Mouse (Mus musculus) forebrain, embryonic 13.5 days (tissue): ENCODE data around the gene Xlr3b. TPM values are rescaled to one million over a fixed set of nuclear protein-coding genes. Genes with fewer than 3 reads are reported as not detected.
"Not testable (repeated sequence)": the region's sequence is repeated elsewhere in the genome, so short reads cannot be mapped to it uniquely, and the experiment has no call there.

Experiments
- ATAC-seq: fragments of 200-750 bp; cut with Nextera tagmentation; 2 replicates; pipeline ENCODE4 v1.8.0; 2017
- H3K27ac ChIP-seq: fragments of 300-500 bp; sonication (generic); 2 replicates; pipeline ENCODE4 v1.5.1; 2015; ENCODE audit warnings: inconsistent platforms, mild to moderate bottlenecking, moderate library complexity
- H3K27me3 ChIP-seq: fragments of 300-500 bp; sonication (generic); 2 replicates; pipeline ENCODE4 v1.6.1; 2015; ENCODE audit warnings: mild to moderate bottlenecking, inconsistent platforms
- H3K36me3 ChIP-seq: fragments of 300-500 bp; sonication (generic); 2 replicates; pipeline ENCODE4 v1.6.1; 2015; ENCODE audit warnings: mild to moderate bottlenecking, inconsistent platforms; ENCODE audit not compliant: poor library complexity, severe bottlenecking
- H3K4me1 ChIP-seq: fragments of 300-500 bp; sonication (generic); 2 replicates; pipeline ENCODE4 v1.6.1; 2015; ENCODE audit warnings: inconsistent platforms
- H3K4me2 ChIP-seq: fragments of 300-500 bp; sonication (generic); 2 replicates; pipeline ENCODE4 v1.6.1; 2015; ENCODE audit warnings: inconsistent platforms, mild to moderate bottlenecking, moderate library complexity
- H3K4me3 ChIP-seq: fragments of 300-500 bp; sonication (generic); 2 replicates; pipeline ENCODE4 v1.5.1; 2015; ENCODE audit warnings: mild to moderate bottlenecking, inconsistent platforms
- H3K9ac ChIP-seq: fragments of 300-500 bp; sonication (generic); 2 replicates; pipeline ENCODE4 v1.6.1; 2015; ENCODE audit warnings: mild to moderate bottlenecking, inconsistent platforms
- H3K9me3 ChIP-seq: fragments of 300-500 bp; sonication (generic); replicated peaks from 2 replicates; pipeline ENCODE4 v1.6.1; 2016; ENCODE audit warnings: inconsistent platforms
- WGBS: fragments of 180-500 bp; shearing (Covaris S2); methylation state at CpG from one replicate; pipeline ENCODE4 v1.1.7; 2015; 5-methylcytosine and 5-hydroxymethylcytosine counted together
- polyA plus RNA-seq: library from polyadenylated mRNA; unstranded; fragments of >200 nt; fragmentation: Nextera tagmentation; extraction: Ambion mirVana; gene quantifications from 2 replicates; pipeline ENCODE4 v1.2.1, GENCODE M21; 2015

Gene Xlr3b
- polyA plus RNA-seq, result 12.1 and 12.3 TPM in 2 replicates

GRCm38 (mm10) chrX:73191934-73192333, at the start of gene Xlr3b:
Gene Xlr3b (plus strand): TSS chrX:73192207.
- not testable (repeated sequence) for H3K4me3 ChIP-seq, H3K36me3 ChIP-seq, H3K4me2 ChIP-seq, H3K9ac ChIP-seq, H3K9me3 ChIP-seq, H3K27ac ChIP-seq, H3K4me1 ChIP-seq, H3K27me3 ChIP-seq
- peak; percentile 48 for ATAC-seq
- WGBS, result 80% methylated on average over 12 of the region's 12 CpGs

- H3K9ac ChIP-seq, H3K27ac ChIP-seq, H3K36me3 ChIP-seq, H3K4me3 ChIP-seq, H3K9me3 ChIP-seq, H3K4me1 ChIP-seq, H3K27me3 ChIP-seq, H3K4me2 ChIP-seq: not testable (repeated sequence)
- no CpG with 5 or more reads among the region's 7 CpGs for WGBS
- ATAC-seq, result peak; percentile 66
These were observed 48.8 kb upstream of the Xlr3b start for GRCm38 (mm10) chrX:73143218-73143618.

- H3K27ac ChIP-seq, H3K9me3 ChIP-seq, H3K4me3 ChIP-seq, ATAC-seq, H3K4me2 ChIP-seq, H3K36me3 ChIP-seq, H3K9ac ChIP-seq, H3K4me1 ChIP-seq, H3K27me3 ChIP-seq: not testable (repeated sequence)
- WGBS, result no CpG with 5 or more reads among the region's 20 CpGs
These were observed 43.5 kb upstream of the Xlr3b start, which contains the start of gene Xlr5b for GRCm38 (mm10) chrX:73148496-73148895. Gene Xlr5b (plus strand): TSS chrX:73148796.

- H3K27me3 ChIP-seq, H3K27ac ChIP-seq, ATAC-seq, H3K9me3 ChIP-seq, H3K4me2 ChIP-seq, H3K9ac ChIP-seq, H3K36me3 ChIP-seq, H3K4me1 ChIP-seq, H3K4me3 ChIP-seq: not testable (repeated sequence)
- no CpG with 5 or more reads among the region's 7 CpGs for WGBS
These were observed 42.7 kb upstream of the Xlr3b start, which contains the start of gene DXBay18 for GRCm38 (mm10) chrX:73149350-73149749. Gene DXBay18 (minus strand): TSS chrX:73149450.

GRCm38 (mm10) chrX:73176889-73177288, 15.1 kb upstream of the Xlr3b start, which contains the start of gene Spin2d:
Gene Spin2d (minus strand): TSS chrX:73176989.
- ATAC-seq, H3K9ac ChIP-seq, H3K27me3 ChIP-seq, H3K4me2 ChIP-seq, H3K9me3 ChIP-seq, H3K27ac ChIP-seq, H3K4me3 ChIP-seq, H3K4me1 ChIP-seq, H3K36me3 ChIP-seq: not testable (repeated sequence)
- WGBS, result 89% methylated on average over 4 of the region's 15 CpGs

GRCm38 (mm10) chrX:73213819-73214564, 22.0 kb downstream of the Xlr3b start, which contains the start of gene Xlr4b:
Gene Xlr4b (plus strand): TSS chrX:73214333.
- 81% methylated on average over 19 of the region's 19 CpGs for WGBS
- not testable (repeated sequence) for ATAC-seq

GRCm38 (mm10) chrX:73225365-73225764, 33.4 kb downstream of the Xlr3b start:
- no peak for ATAC-seq
- H3K4me3 ChIP-seq, result no peak overlapping the region
- H3K4me2 ChIP-seq, result no peak overlapping the region
- H3K4me1 ChIP-seq, result peaks cover 8% of the 10 kb centered on the region; the same call in 1 of the 2 replicates
- no peaks in the 10 kb centered on the region for H3K9me3 ChIP-seq
- no peaks in the 10 kb centered on the region for H3K36me3 ChIP-seq
- H3K27me3 ChIP-seq, result no peaks in the 10 kb centered on the region
- no peak overlapping the region for H3K27ac ChIP-seq
- 40% methylated on average over 1 of the region's 1 CpGs for WGBS
- H3K9ac ChIP-seq, result no peak overlapping the region

More at GRCm38 (mm10) chrX:73213819-73214564, 22.0 kb downstream of the Xlr3b start, which contains the start of gene Xlr4b:
- H3K27ac ChIP-seq, H3K4me3 ChIP-seq, H3K9ac ChIP-seq, H3K36me3 ChIP-seq, H3K4me2 ChIP-seq, H3K4me1 ChIP-seq, H3K27me3 ChIP-seq, H3K9me3 ChIP-seq: not testable (repeated sequence)

GRCm38 (mm10) chrX:73227914-73228605, 36.1 kb downstream of the Xlr3b start, which contains the start of gene F8a:
Gene F8a (plus strand): TSS chrX:73228291.
- Histone ChIP-seq H3K4me2 (peak within 1 kb of the TSS; percentile 73), H3K9ac (peak within 1 kb of the TSS; percentile 80), H3K4me3 (peak within 1 kb of the TSS; percentile 64), H3K4me1 (peaks cover 14% of the 10 kb centered on the region; the same call in 1 of the 2 replicates), H3K9me3 (no peaks in the 10 kb centered on the region), H3K36me3 (no peaks in the 10 kb centered on the region), H3K27ac (peak within 1 kb of the TSS; percentile 95), H3K27me3 (no peaks in the 10 kb centered on the region)
- peak; percentile 95 for ATAC-seq
- WGBS, result 19% methylated on average over 31 of the region's 39 CpGs

GRCm38 (mm10) chrX:73228606-73229214, 36.7 kb downstream of the Xlr3b start:
- H3K36me3 ChIP-seq, result no peaks in the 10 kb centered on the region
- peak overlapping the region; percentile 73 for H3K4me2 ChIP-seq
- WGBS, result 10% methylated on average over 27 of the region's 51 CpGs
- no peaks in the 10 kb centered on the region for H3K9me3 ChIP-seq
- peak overlapping the region; percentile 95 for H3K27ac ChIP-seq
- peaks cover 14% of the 10 kb centered on the region; the same call in 1 of the 2 replicates for H3K4me1 ChIP-seq
- H3K27me3 ChIP-seq, result no peaks in the 10 kb centered on the region
- H3K4me3 ChIP-seq, result peak overlapping the region; percentile 64
- H3K9ac ChIP-seq, result peak overlapping the region; percentile 80
- ATAC-seq, result peak; percentile 69

- Histone ChIP-seq H3K9me3 (no peaks in the 10 kb centered on the region), H3K27ac (peak overlapping the region; percentile 95; the same call in 1 of the 2 replicates), H3K4me1 (peaks cover 14% of the 10 kb centered on the region; the same call in 1 of the 2 replicates), H3K4me2 (peak overlapping the region; percentile 73), H3K36me3 (no peaks in the 10 kb centered on the region), H3K4me3 (peak overlapping the region; percentile 64), H3K27me3 (no peaks in the 10 kb centered on the region), H3K9ac (peak overlapping the region; percentile 80)
- WGBS, result 47% methylated on average over 3 of the region's 3 CpGs
- no peak for ATAC-seq
These were observed 37.3 kb downstream of the Xlr3b start for GRCm38 (mm10) chrX:73229288-73229687.

GRCm38 (mm10) chrX:73242821-73243325, 50.9 kb downstream of the Xlr3b start, which contains the start of gene Xlr4c:
Gene Xlr4c (minus strand): TSS chrX:73243130.
- not testable (repeated sequence) for H3K4me3 ChIP-seq, H3K4me1 ChIP-seq, H3K36me3 ChIP-seq, H3K27me3 ChIP-seq, H3K9ac ChIP-seq, H3K9me3 ChIP-seq, H3K4me2 ChIP-seq, H3K27ac ChIP-seq, ATAC-seq
- WGBS, result 88% methylated on average over 14 of the region's 14 CpGs
